Mouse (Mus musculus): ENCODE data around the gene Fam169b. TPM values are rescaled to one million over a fixed set of nuclear protein-coding genes. Genes with fewer than 3 reads are reported as not detected.

The Fam169b gene
- polyA plus RNA-seq, 1 experiment, result 1.8 TPM

DNA sequence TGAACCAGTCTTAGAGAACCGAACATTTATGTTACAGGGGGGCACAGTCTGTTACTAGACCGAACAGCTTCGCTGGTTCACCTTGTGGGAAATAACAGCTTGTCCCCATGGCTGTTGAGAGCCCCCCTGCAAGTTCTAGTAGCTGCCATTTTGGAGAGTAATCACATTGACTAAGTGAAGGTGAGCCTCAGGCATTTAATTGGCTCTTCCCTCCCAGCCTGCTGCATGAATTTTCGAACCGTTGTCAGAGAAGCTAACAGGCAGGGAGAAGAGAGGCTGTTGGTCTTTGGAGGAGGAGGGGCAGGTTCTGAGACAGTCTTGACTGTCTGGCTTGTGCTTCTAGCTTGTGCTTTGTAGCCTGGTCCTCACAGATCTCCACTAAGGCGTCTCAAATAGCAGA is 45.3 kb downstream of the Fam169b start:
- no peak for DNase-seq (ENCODE audit: low read depth)

GRCm38 (mm10) chr7:68320078-68320810 is 46.6 kb downstream of the Fam169b start:
- no peak for DNase-seq (ENCODE audit: low read depth)

DNA sequence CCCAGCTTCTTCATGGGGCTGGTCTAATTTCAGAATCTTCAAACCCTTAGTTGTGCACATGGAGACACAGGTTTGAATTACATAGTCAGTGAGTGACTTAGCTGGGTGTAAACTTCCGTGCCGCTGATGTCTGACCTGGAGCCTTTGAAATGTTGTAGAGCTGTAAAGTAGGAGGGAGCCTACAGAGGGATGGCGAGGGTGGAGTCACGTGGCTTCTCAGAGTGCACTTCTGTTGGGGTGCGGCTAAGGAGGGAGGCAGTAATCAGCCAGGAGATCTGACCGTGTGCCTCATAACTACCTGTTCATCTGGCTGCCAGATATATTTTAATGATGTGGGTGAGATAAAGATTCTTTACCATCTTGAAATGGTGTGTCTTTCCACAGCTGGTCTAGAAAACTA is 49.4 kb downstream of the Fam169b start:
- no peak for DNase-seq (ENCODE audit: low read depth)

DNA sequence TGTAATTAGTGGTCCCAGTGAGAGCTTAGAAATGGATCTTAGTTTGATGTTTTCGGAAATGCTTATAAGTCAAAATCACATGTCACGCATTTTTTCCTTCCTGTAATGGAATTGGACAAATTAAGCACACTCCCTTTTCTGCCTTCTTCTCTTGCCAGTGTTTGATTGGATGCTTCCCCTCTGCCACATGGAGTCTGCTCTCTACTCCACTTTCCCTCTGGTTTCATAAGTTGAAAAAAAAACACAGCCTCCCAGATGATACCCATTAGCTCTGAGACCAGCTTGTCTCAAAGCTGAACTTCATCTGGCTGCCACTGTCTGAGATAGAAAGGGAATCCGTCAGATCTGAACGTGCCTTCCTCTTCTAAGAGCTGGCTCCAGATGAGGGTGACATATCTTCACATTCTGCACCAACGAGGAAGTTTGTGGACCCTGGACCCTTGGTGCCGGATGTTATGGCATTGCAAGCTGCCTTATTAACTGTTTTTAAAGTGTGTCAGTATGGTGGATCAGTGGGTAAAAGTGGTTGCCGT is 52.6 kb downstream of the Fam169b start:
- DNase-seq (ENCODE audit: low read depth), result no peak

GRCm38 (mm10) chr7:68329000-68329399 is 55.4 kb downstream of the Fam169b start:
- no peak for DNase-seq (ENCODE audit: low read depth)

GRCm38 (mm10) chr7:68332799-68333198 is 59.2 kb downstream of the Fam169b start:
- no peak for DNase-seq (ENCODE audit: low read depth)

DNA sequence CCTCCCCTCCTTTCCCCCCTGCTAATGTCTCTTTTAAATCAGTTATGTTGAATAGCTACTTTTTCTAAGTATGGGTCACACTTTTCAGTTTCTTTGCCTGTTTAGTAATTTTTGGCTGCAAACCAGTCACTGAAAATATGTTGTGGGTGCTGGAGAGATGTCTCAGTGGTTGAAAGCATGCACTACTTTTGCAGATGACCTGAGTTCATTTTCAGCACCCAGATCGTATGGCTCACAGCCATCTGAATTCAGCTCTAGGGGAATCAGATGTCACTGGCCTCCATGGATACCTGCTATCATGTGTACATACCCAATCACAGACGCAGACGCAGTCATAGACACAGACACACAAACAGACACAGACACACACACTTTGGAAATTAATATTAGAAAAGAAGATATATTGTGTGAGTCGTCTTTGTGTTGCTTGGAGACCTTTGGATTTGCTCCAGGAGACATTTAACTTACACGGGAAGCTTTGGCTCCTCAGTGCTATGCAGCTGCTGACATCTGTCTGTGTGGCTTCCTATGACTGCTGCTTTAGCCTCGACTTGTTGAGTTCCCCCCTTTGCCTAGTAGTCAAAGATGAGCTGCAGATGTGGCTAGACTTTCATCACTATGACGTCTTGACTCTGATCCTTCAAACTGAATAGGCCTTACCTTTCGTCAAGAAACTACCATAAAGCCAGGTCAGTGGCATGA is 63.6 kb downstream of the Fam169b start:
- no peak for DNase-seq (ENCODE audit: low read depth)

- DNase-seq (ENCODE audit: low read depth), result no peak
Measured at GRCm38 (mm10) chr7:68338680-68339079, 65.0 kb downstream of the Fam169b start.

- DNase-seq (ENCODE audit: low read depth), result no peak
Measured at GRCm38 (mm10) chr7:68344561-68344960, 70.9 kb downstream of the Fam169b start.

- no peak for DNase-seq (ENCODE audit: low read depth)
Measured at GRCm38 (mm10) chr7:68345963-68346362, 72.3 kb downstream of the Fam169b start.

GRCm38 (mm10) chr7:68355325-68356076 is 81.9 kb downstream of the Fam169b start:
- no peak for DNase-seq (ENCODE audit: low read depth)

- no peak for DNase-seq (ENCODE audit: low read depth)
Measured at GRCm38 (mm10) chr7:68357407-68357806, 83.8 kb downstream of the Fam169b start.

GRCm38 (mm10) chr7:68362609-68363008 is 89.0 kb downstream of the Fam169b start:
- DNase-seq (ENCODE audit: low read depth), result no peak

DNA sequence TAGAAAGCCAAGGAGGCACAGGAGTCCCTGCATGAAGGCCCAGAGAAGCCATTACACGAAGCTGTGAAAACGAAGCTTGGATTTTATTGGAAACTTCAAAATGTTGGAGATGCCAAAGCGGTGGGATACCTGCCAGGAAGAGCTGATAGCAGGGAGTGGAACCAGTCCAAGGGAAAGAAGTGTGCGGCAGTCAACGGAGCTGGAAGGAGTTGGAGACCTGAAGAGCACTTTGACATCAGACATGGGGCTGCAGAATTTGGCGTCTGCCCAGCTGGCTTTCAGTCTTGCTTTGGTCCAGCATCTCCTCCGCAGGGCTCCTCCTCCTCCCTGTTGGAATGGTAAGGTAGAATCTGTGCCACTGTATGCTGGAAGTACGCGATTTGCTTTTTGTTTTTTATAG is 92.1 kb downstream of the Fam169b start:
- no peak for DNase-seq (ENCODE audit: low read depth)

GRCm38 (mm10) chr7:68368948-68369347 is 95.3 kb downstream of the Fam169b start:
- no peak for DNase-seq (ENCODE audit: low read depth)

DNA sequence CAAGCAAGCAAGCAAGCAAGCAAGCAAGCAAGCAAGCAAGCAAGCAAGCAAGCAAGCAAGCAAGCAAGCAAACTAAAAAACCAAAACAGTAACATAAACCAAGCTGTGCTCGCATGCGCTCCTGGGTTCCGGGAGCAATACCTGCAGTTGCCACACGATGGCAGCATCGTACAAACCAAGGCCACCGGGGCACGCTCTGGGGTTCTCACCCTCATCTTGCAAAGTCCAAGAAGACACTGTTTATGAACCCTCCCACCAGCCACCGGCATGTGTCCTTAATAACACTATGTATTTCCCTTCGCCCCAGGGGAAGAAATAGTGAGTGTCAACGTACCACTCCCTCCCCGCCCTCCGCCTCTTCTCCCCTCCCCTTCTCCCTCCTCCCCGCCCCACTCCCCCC is 96.1 kb downstream of the Fam169b start:
- DNase-seq (ENCODE audit: low read depth), result no peak

DNA sequence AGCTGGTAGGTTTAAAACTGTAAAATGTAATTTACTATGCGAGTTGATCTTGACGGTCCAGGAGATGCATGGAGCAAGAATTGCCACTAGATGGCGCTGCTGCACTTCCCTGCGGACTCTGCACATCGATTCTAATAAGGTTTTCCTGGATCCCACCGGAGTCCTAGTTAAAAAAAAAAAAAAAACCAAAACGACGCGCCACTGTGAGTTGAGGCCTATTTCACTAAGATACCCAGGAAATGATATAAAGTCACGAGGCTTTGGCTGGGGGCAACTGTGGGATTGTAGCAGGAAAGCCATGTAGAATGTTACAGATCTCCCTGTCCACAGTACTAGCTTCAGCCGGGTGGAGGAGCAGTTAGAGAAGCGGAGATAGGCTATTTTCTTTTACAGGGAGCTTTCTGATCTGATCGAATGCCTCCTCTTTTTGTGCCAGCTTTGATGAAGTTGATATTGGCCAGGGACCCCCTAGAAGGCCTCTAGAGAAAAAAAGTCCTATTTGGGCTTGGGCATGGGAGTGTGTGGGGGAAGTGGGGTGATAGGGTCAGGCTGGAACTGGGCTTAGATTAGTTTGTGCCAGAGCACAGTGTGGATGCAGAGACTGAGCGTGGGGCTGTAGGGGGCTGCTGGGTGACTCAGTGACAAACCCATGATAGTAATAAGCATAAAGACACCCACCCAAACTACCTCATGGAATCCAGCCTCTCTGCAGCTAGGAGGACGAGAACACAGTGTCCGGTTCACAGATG is 100.6 kb downstream of the Fam169b start:
- DNase-seq (ENCODE audit: low read depth), result no peak

DNA sequence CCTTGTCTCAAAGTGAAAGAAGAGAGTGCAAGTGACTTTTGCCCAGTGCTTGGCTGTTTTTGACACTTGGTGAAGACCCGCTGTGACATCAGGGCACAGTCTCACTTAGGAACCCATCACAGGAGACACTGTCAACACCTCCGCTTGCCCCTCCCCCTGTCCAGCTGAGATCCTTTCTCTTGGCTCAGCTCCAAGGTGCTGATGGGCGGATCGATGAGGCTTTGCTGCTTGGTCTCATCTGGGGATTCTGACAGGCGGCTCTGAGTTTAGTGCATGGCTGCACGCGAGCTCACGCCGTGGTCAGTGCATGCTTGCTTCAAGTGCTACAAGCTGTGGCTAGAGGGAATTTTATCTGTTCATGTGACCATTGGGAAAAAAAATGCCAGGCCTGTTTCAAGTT is 108.5 kb downstream of the Fam169b start:
- DNase-seq (ENCODE audit: low read depth), result no peak

- DNase-seq (ENCODE audit: low read depth), result no peak
Measured at GRCm38 (mm10) chr7:68386767-68387166, 113.1 kb downstream of the Fam169b start.

GRCm38 (mm10) chr7:68395707-68396333 is 122.2 kb downstream of the Fam169b start:
- no peak for DNase-seq (ENCODE audit: low read depth)

GRCm38 (mm10) chr7:68400516-68400915 is 126.9 kb downstream of the Fam169b start:
- DNase-seq (ENCODE audit: low read depth), result no peak

All from gonadal fat pad, adult 2 months (tissue).